ENCODE assay signal across 8 mouse cellular contexts in genomic region chr12:54286911-54287819, GRCm38 (mm10).
DNase-seq lines count a peak whose midpoint lies in the region; ATAC-seq lines count a peak whose summit lies in the region.

No protein-coding gene starts in this region.

- H3K4me2 ChIP-seq in limb, embryonic 13.5 days (replicated peaks) = no peak overlapping the region
- H3K4me2 ChIP-seq in liver, embryonic 11.5 days = no peak overlapping the region

- no peaks in the 10 kb centered on the region for H3K9me3 ChIP-seq in limb, embryonic 13.5 days
- H3K9me3 ChIP-seq in liver, embryonic 11.5 days (ENCODE audit: control insufficient read depth, low read length) = no peaks in the 10 kb centered on the region

- ATAC-seq in limb, embryonic 13.5 days (ENCODE audit: low FRiP score, low read depth) = peak; percentile 32; the same call in 1 of the 2 replicates
- no peak for ATAC-seq in activated CD4-positive, CD25-positive, alpha-beta regulatory T cell, adult 4 months
- ATAC-seq in liver, embryonic 11.5 days (replicated peaks; ENCODE audit: low FRiP score) = no peak

- no peak overlapping the region for H3K27ac ChIP-seq in limb, embryonic 13.5 days
- no peak overlapping the region for H3K27ac ChIP-seq in liver, embryonic 11.5 days (ENCODE audit: low read depth, low read length)

- H3K9ac ChIP-seq in limb, embryonic 13.5 days = no peak overlapping the region
- no peak overlapping the region for H3K9ac ChIP-seq in liver, embryonic 11.5 days (ENCODE audit: low read depth, low read length)

- H3K27me3 ChIP-seq in limb, embryonic 13.5 days = no peaks in the 10 kb centered on the region
- no peaks in the 10 kb centered on the region for H3K27me3 ChIP-seq in liver, embryonic 11.5 days (replicated peaks; ENCODE audit: control insufficient read depth, insufficient read depth, low read length)

- H3K36me3 ChIP-seq in limb, embryonic 13.5 days = no peaks in the 10 kb centered on the region
- H3K36me3 ChIP-seq in liver, embryonic 11.5 days (ENCODE audit: control insufficient read depth, insufficient read depth, low read length) = no peaks in the 10 kb centered on the region

- no peak overlapping the region for H3K4me3 ChIP-seq in limb, embryonic 13.5 days
- no peak overlapping the region for H3K4me3 ChIP-seq in liver, embryonic 11.5 days (ENCODE audit: low read depth, low read length)

- DNase-seq in adrenal gland, postnatal 14 days = peak; percentile 42
- no peak for DNase-seq in adrenal gland, adult 18-20 months (ENCODE audit: low spot score in 2 of 2)
- peak; percentile 75 for DNase-seq in MN1 (ENCODE audit: low spot score)
- DNase-seq in heart, adult 8-10 months (ENCODE audit: low spot score) = peak; percentile 70
- no peak for DNase-seq in layer of hippocampus, postnatal 36 days
- no peak for DNase-seq in liver, embryonic 11.5 days (ENCODE audit: low spot score)

- 68% methylated on average over 16 of the region's 16 CpGs for WGBS in limb, embryonic 13.5 days
- WGBS in liver, embryonic 11.5 days = 75% methylated on average over 16 of the region's 16 CpGs

- H3K4me1 ChIP-seq in limb, embryonic 13.5 days = peaks cover 8% of the 10 kb centered on the region; the same call in 1 of the 2 replicates
- H3K4me1 ChIP-seq in liver, embryonic 11.5 days (replicated peaks; ENCODE audit: control insufficient read depth, insufficient read depth, low read length) = no peaks in the 10 kb centered on the region

Comparison
In these comparisons a context has a peak if more than half of its experiments do, and no peak if none do; other contexts are left out.
1. DNase-seq: peak in adrenal gland, postnatal 14 days (single experiment), MN1 (single experiment) and heart, adult 8-10 months (single experiment); none in adrenal gland, adult 18-20 months (0 of 2), layer of hippocampus, postnatal 36 days (0 of 2) and liver, embryonic 11.5 days (single experiment).